Mouse (Mus musculus) limb, embryonic 13.5 days (tissue): Measurements from ENCODE around the gene Pde10a. TPM values are rescaled to one million over a fixed set of nuclear protein-coding genes. Genes with fewer than 3 reads are reported as not detected.

Source experiments
- ATAC-seq: fragments of 200-750 bp; cut with Nextera tagmentation; 2 replicates; pipeline ENCODE4 v1.8.0; 2017; ENCODE audit warnings: low read depth, moderate number of reproducible peaks, moderate TSS enrichment; ENCODE audit not compliant: low FRiP score
- H3K27ac ChIP-seq: fragments of 300-500 bp; sonication (generic); 2 replicates; pipeline ENCODE4 v1.5.1; 2015; ENCODE audit warnings: inconsistent platforms, mild to moderate bottlenecking, moderate library complexity
- H3K27me3 ChIP-seq: fragments of 300-500 bp; sonication (generic); 2 replicates; pipeline ENCODE4 v1.6.1; 2015; ENCODE audit warnings: mild to moderate bottlenecking, inconsistent platforms
- H3K36me3 ChIP-seq: fragments of 300-500 bp; sonication (generic); 2 replicates; pipeline ENCODE4 v1.6.1; 2015; ENCODE audit warnings: inconsistent platforms, mild to moderate bottlenecking, moderate library complexity
- H3K4me1 ChIP-seq: fragments of 300-500 bp; sonication (generic); 2 replicates; pipeline ENCODE4 v1.6.1; 2015; ENCODE audit warnings: inconsistent platforms
- H3K4me2 ChIP-seq: fragments of 300-500 bp; sonication (generic); replicated peaks from 2 replicates; pipeline ENCODE4 v1.6.1; 2015; ENCODE audit warnings: inconsistent platforms, mild to moderate bottlenecking, moderate library complexity
- H3K4me3 ChIP-seq: fragments of 300-500 bp; sonication (generic); 2 replicates; pipeline ENCODE4 v1.5.1; 2015; ENCODE audit warnings: moderate library complexity, mild to moderate bottlenecking, inconsistent platforms
- H3K9ac ChIP-seq: fragments of 300-500 bp; sonication (generic); 2 replicates; pipeline ENCODE4 v1.6.1; 2015; ENCODE audit warnings: mild to moderate bottlenecking, inconsistent platforms
- H3K9me3 ChIP-seq: fragments of 300-500 bp; sonication (generic); 2 replicates; pipeline ENCODE4 v1.6.1; 2016; ENCODE audit warnings: inconsistent platforms
- WGBS: fragments of 180-500 bp; shearing (Covaris S2); methylation state at CpG from one replicate; pipeline ENCODE4 v1.1.7; 2015; 5-methylcytosine and 5-hydroxymethylcytosine counted together
- polyA plus RNA-seq: library from polyadenylated mRNA; unstranded; fragments of >200 nt; fragmentation: Nextera tagmentation; extraction: Ambion mirVana; gene quantifications from 2 replicates; pipeline ENCODE4 v1.2.1, GENCODE M21; 2015

Gene Pde10a
- 2.4 TPM in 2 replicates for polyA plus RNA-seq

DNA sequence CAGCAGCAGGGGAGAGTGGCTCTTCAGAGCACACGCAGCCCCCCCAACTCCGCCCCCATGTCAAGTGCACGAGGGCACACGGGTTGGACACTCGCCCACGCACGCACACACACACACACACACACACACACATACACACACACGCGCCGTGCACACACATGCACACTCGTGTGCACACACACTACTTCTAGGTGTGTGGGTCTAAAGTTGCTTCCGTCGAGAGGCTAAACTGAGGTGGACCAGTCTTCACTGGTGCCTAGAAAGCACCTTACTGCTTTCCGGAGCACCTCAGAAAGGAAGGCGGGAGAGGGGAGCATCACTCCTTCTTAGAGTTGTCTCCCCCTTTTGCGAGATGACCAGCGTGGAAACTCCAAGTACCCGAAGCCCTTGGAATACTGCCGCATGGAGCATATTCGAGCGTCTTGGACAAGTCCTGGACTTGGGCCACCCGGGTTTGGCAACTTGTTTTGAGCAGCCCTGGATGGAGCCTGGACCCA, at the start of gene Pde10a:
Pde10a (plus strand) TSS at position 148 of the 497 bp plus-strand sequence.
- H3K36me3 ChIP-seq: no peaks in the 10 kb centered on the region
- H3K27ac ChIP-seq: no peak within 1 kb of the TSS
- peak within 1 kb of the TSS; percentile 53 for H3K4me3 ChIP-seq
- H3K9ac ChIP-seq: peak within 1 kb of the TSS; percentile 50
- H3K4me2 ChIP-seq: peak within 1 kb of the TSS; percentile 97
- peaks cover 78% of the 10 kb centered on the region for H3K27me3 ChIP-seq
- H3K4me1 ChIP-seq: peaks cover 26% of the 10 kb centered on the region
- no peaks in the 10 kb centered on the region for H3K9me3 ChIP-seq
- ATAC-seq: no peak
- WGBS: 3% methylated on average over 20 of the region's 22 CpGs

DNA sequence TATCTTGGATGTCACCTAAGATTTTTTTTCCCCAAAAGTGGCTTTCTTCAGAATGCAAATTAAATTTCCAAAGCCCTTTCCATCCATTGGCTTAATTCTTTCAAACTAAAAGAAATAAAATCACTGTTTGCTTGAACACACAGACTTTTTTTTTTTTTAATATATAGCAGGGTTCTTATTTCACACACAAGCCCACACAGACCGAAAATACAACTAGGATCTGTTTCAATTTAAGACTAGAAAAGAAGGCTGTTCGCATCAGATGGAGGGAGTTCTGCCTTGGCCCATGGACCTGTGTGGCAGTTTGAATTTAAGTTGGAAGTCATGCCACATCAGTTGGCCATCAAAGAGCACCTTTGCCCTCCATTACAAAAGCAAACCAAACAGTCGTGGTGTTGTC, 46.6 kb upstream of the Pde10a start:
- Histone ChIP-seq H3K9me3 (no peaks in the 10 kb centered on the region), H3K9ac (no peak overlapping the region), H3K4me2 (no peak overlapping the region), H3K4me3 (no peak overlapping the region), H3K36me3 (no peaks in the 10 kb centered on the region), H3K27ac (no peak overlapping the region), H3K27me3 (peaks cover 15% of the 10 kb centered on the region), H3K4me1 (peaks cover 29% of the 10 kb centered on the region)
- no peak for ATAC-seq
- WGBS: 58% methylated on average over 3 of the region's 3 CpGs

DNA sequence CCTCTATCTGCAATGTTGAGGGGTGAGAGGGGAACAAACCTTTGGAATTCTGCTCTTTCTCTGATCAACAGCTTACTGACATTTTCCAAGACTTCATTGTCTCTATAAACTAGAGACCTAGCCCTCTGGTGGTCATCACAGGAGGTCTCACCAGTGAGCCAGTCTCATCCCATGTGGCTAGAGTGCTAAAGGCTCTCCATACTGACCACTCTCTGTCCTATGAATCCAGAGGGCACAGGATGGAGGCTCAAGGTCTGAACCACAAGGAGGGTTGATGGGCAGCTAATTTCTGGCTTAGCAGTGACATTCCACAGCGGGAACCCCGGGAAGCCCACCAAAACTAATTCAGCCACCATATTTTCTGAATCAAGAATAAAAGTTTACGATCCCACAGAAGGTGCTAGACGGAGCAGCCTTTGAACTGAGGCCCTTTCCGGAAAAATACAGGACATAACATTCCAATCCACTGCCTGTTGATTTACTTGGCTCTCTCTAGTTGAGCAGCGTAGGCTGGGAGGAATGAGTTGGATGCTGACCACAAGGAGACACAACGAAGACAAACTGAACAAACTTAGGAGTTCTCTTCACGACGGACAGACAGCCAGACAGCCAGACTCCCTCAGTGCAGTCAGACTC, 45.6 kb upstream of the Pde10a start:
- no peak overlapping the region for H3K4me3 ChIP-seq
- peaks cover 29% of the 10 kb centered on the region for H3K4me1 ChIP-seq
- WGBS: 26% methylated on average over 9 of the region's 9 CpGs
- no peak overlapping the region for H3K27ac ChIP-seq
- H3K9ac ChIP-seq: no peak overlapping the region
- peak; percentile 32; the same call in 1 of the 2 replicates for ATAC-seq
- H3K27me3 ChIP-seq: peaks cover 18% of the 10 kb centered on the region
- no peaks in the 10 kb centered on the region for H3K36me3 ChIP-seq
- H3K9me3 ChIP-seq: no peaks in the 10 kb centered on the region
- H3K4me2 ChIP-seq: no peak overlapping the region

DNA sequence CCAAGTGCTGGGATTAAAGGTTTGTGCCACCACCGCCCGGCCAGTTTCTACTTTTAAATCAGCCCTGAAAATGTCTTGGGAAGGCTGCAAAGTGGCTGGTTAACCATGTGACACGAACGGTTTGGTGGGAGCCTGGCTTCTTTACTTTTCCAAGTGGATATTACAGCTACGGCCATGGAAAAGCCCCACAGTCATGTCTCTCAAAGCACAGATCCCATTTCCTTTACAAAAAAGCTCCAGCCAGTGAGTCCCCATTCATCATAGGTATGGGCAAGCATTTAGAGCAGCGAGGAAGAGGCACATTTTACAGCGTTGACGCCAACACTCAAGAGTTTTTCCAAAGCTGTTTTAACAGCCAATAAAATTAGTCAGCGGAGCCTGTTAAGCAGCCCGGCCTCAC, 43.4 kb upstream of the Pde10a start:
- 30% methylated on average over 10 of the region's 10 CpGs for WGBS
- H3K9me3 ChIP-seq: no peaks in the 10 kb centered on the region
- H3K36me3 ChIP-seq: no peaks in the 10 kb centered on the region
- no peak overlapping the region for H3K9ac ChIP-seq
- H3K4me3 ChIP-seq: no peak overlapping the region
- 0 out of 2 replicates have a peak, but pooled peaks have one; percentile 34 for ATAC-seq
- peaks cover 29% of the 10 kb centered on the region for H3K27me3 ChIP-seq
- H3K4me2 ChIP-seq: no peak overlapping the region
- H3K27ac ChIP-seq: no peak overlapping the region
- peaks cover 37% of the 10 kb centered on the region for H3K4me1 ChIP-seq

DNA sequence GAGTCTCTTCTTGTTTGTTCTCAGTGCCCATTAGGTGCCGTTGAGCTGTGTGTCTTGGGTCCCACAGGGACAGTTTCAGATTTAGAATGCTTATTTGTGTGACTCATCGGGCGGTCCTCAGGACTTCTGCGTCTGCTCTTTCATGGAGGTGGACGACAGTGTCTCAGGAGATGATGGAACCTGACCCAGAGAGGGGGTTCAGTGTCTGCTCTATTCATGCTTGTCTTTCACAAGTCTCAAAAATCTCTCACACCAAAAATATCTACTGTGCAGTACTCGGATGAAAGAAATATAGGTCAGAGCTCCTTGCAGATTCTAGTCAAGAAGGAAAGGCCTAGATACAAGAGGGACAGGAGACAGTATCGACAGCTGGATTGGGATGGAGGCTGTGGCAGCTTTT, 42.3 kb upstream of the Pde10a start:
- H3K36me3 ChIP-seq: no peaks in the 10 kb centered on the region
- ATAC-seq: no peak
- H3K9ac ChIP-seq: no peak overlapping the region
- no peak overlapping the region for H3K27ac ChIP-seq
- no peaks in the 10 kb centered on the region for H3K9me3 ChIP-seq
- WGBS: 78% methylated on average over 7 of the region's 7 CpGs
- H3K4me1 ChIP-seq: peaks cover 39% of the 10 kb centered on the region
- no peak overlapping the region for H3K4me3 ChIP-seq
- H3K27me3 ChIP-seq: peaks cover 32% of the 10 kb centered on the region
- no peak overlapping the region for H3K4me2 ChIP-seq

DNA sequence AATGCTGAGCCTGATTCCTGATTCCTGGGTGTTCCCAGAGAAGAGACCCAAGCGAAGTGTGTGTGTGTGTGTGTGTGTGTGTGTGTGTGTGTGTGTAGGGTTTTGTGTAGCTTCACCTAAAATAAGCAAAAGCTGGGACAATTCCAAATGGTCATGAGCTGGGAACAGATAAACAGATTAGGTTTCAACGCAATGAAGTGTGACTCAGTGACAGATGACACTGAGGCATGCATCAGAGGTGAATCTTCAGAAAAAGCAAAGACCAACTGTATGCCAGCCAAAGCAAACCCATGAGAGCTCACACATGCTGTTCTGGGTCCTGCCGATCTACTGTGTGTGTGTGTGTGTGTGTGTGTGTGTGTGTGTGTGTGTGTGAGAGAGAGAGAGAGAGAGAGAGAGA, 40.9 kb upstream of the Pde10a start:
- Histone ChIP-seq H3K36me3 (no peaks in the 10 kb centered on the region), H3K9ac (no peak overlapping the region), H3K4me2 (no peak overlapping the region), H3K27me3 (peaks cover 32% of the 10 kb centered on the region), H3K9me3 (no peaks in the 10 kb centered on the region), H3K27ac (no peak overlapping the region), H3K4me1 (peaks cover 38% of the 10 kb centered on the region), H3K4me3 (no peak overlapping the region)
- WGBS: 72% methylated on average over 3 of the region's 3 CpGs
- ATAC-seq: no peak

DNA sequence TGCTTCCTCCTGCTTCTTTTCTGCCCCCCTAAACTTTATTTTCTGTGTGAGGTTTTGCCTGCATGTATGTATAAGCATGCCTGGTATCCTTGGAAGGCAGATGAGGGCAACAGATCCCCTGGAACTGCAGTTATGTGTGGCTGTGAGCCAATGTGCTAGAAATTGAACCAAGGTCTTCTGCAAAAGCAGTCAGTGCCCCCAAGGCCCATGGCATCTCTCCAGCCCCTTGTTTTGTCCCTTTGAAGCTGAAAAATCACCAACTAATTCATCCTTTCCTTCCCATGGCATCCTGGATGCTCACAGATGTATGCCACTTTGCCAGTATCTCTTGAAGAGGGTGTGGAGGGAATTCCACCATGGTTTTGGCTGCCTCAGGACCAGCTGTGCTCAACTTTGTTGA, 40.0 kb upstream of the Pde10a start:
- Histone ChIP-seq H3K4me3 (no peak overlapping the region), H3K9ac (no peak overlapping the region), H3K36me3 (no peaks in the 10 kb centered on the region), H3K27ac (no peak overlapping the region; the same call in 1 of the 2 replicates), H3K4me1 (peaks cover 29% of the 10 kb centered on the region), H3K27me3 (peaks cover 32% of the 10 kb centered on the region), H3K9me3 (no peaks in the 10 kb centered on the region), H3K4me2 (no peak overlapping the region)
- no peak for ATAC-seq

DNA sequence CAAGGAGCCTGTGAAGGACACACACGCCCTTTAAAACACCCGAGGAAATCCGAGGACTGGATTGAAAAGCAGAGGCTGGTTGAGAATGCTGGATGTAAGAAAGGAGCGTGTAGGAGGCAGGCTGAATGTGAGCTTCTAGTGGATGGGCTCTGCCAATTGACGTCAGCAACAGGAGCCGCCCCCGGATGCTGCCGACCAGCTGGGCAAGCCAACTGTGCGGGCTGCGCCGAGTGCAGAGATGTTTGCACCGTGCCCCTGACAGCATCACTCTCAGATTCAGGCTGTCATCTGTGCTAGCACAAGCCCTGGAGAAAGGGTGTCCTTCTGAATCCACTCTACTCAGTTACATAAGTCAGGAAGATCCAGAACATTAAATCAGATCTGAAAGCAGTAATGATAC, 37.3 kb upstream of the Pde10a start:
- Histone ChIP-seq H3K27ac (no peak overlapping the region), H3K4me1 (peaks cover 14% of the 10 kb centered on the region; the same call in 1 of the 2 replicates), H3K4me3 (no peak overlapping the region), H3K4me2 (peak overlapping the region; percentile 41), H3K9ac (no peak overlapping the region), H3K27me3 (peaks cover 27% of the 10 kb centered on the region), H3K36me3 (no peaks in the 10 kb centered on the region), H3K9me3 (no peaks in the 10 kb centered on the region)
- ATAC-seq: no peak
- WGBS: 55% methylated on average over 12 of the region's 12 CpGs

DNA sequence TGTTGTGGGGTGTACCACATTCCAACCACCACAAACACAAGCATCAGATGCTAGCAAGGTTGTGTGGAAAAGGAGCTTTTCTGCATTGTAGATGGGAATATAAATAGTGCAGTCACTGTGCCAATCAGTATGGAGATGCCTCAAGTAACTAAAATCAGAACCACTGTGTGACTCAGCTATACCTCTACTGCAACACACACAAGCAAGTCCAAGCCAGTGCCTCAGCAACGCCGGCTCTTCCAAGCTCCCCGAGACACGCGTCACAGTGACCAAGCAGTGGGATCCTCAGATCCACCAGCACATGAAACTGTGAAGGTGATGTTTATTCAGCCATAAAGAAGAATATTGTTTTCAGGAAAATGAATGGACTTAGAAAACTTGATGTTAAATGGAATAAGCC, 34.2 kb upstream of the Pde10a start:
- H3K4me3 ChIP-seq: no peak overlapping the region
- H3K27me3 ChIP-seq: peaks cover 10% of the 10 kb centered on the region

DNA sequence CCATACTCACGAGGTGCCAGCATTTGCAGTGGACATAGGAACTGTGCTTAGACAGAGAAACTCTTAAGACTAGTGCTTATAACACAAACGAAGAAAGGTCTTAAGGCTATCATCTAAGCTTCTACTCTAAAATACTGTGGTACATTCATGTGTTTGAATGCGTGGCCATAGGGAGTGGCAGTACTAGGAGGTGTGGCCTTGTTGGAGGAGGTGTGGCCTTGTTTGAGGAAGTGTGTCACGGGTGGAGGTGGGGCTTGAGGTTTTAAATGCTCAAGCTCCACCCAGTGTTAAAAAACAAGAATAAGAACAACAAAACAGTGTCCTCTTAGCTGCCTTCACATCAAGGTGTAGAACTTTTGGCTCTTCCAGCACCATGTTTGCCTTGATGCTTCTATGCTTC, 31.7 kb upstream of the Pde10a start:
- 86% methylated on average over 4 of the region's 4 CpGs for WGBS
- no peak for ATAC-seq

More for the DNA sequence above, 34.2 kb upstream of the Pde10a start:
- Histone ChIP-seq H3K27ac (no peak overlapping the region), H3K4me2 (no peak overlapping the region), H3K36me3 (no peaks in the 10 kb centered on the region), H3K9me3 (0 out of 2 replicates have a peak, but pooled peaks cover 4% of the 10 kb centered on the region), H3K9ac (no peak overlapping the region), H3K4me1 (peaks cover 7% of the 10 kb centered on the region; the same call in 1 of the 2 replicates)
- 89% methylated on average over 5 of the region's 5 CpGs for WGBS
- ATAC-seq: no peak

DNA sequence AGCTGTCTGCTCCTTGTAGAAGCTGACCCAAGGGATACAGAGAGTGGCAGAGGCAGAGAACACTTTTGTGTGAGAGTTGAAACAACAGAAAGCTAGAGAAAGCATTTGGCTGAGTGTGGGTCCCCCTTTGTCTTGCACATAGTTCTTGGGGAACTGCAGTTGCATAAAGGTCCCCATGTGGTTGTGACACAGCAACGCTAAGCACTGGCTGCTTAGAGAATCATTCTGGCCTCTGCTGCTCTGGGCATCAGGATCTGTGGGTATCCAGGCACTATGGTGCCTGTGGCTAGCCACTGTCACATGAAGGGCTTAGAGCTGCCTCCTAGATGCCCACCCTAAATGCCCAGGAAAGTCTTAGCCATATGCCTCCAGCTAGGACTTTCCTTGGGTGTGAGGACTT, 27.0 kb upstream of the Pde10a start:
- H3K4me2 ChIP-seq: no peak overlapping the region
- H3K4me1 ChIP-seq: peaks cover 22% of the 10 kb centered on the region
- no peak overlapping the region for H3K4me3 ChIP-seq
- H3K27ac ChIP-seq: no peak overlapping the region
- no peaks in the 10 kb centered on the region for H3K36me3 ChIP-seq
- peaks cover 11% of the 10 kb centered on the region for H3K27me3 ChIP-seq
- WGBS: 95% methylated on average over 1 of the region's 1 CpGs
- no peak for ATAC-seq
- no peak overlapping the region for H3K9ac ChIP-seq
- 0 out of 2 replicates have a peak, but pooled peaks cover 4% of the 10 kb centered on the region for H3K9me3 ChIP-seq

More for the DNA sequence above, 31.7 kb upstream of the Pde10a start:
- H3K4me3 ChIP-seq: no peak overlapping the region
- no peak overlapping the region for H3K9ac ChIP-seq
- H3K9me3 ChIP-seq: 0 out of 2 replicates have a peak, but pooled peaks cover 4% of the 10 kb centered on the region
- H3K27me3 ChIP-seq: 0 out of 2 replicates have a peak, but pooled peaks cover 3% of the 10 kb centered on the region
- H3K27ac ChIP-seq: no peak overlapping the region
- peaks cover 5% of the 10 kb centered on the region; the same call in 1 of the 2 replicates for H3K4me1 ChIP-seq
- H3K36me3 ChIP-seq: no peaks in the 10 kb centered on the region
- H3K4me2 ChIP-seq: no peak overlapping the region

DNA sequence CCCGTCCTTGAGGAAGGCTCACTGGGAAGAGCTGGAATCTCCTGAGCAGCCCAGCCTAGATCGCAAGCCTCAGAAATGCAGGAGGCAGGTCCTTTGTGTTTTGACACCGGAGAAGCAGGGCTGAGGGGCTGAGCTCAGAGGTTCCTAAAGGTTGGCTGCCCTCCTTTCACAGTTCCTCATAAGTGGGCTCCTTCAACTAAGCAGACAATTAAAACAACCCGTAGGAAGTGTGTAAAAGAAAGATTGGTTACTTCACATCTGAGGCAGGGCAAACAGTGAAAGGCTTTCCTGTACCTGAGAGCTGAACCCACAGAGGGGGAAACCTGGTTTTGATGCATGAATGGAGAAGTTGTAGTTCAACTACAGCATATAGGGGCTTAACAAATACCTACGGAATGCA, 26.5 kb upstream of the Pde10a start:
- 49% methylated on average over 5 of the region's 5 CpGs for WGBS
- H3K4me1 ChIP-seq: peaks cover 22% of the 10 kb centered on the region
- H3K27ac ChIP-seq: no peak overlapping the region
- H3K4me2 ChIP-seq: no peak overlapping the region
- no peak overlapping the region for H3K9ac ChIP-seq
- no peak overlapping the region for H3K4me3 ChIP-seq
- H3K36me3 ChIP-seq: no peaks in the 10 kb centered on the region
- peaks cover 11% of the 10 kb centered on the region for H3K27me3 ChIP-seq
- 0 out of 2 replicates have a peak, but pooled peaks cover 4% of the 10 kb centered on the region for H3K9me3 ChIP-seq
- no peak for ATAC-seq
